Mouse (Mus musculus) frontal cortex, postnatal 14 days (tissue): ENCODE measurements around the gene Ccdc124.

ENCODE experiments used
- DNase-seq, 2 experiments: peaks; one replicate each; pipeline ENCODE4 v3.0.0; 2022; ENCODE audit warnings: low spot score in 2 of 2

Gene Ccdc124

DNA sequence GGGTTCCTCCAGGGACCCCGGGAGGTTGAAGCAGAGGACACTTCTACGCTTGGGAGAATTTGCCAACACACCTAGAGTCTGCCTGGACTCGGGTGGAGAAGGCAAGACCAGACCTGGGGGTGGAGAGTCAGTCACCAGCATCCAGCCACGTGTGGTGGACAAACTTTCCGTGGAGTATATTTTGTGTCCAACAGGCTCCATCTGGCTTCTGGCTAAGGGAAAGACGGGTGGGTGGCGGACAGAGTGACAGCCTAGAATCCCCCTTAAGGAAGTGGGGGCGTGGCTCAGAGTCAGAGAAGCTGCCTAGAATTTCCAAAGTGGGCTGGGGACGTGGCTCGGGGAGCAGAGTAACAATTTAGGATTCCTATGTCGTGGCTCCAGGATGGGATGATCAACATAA, 51.7 kb downstream of the Ccdc124 start:
- no peak for DNase-seq

DNA sequence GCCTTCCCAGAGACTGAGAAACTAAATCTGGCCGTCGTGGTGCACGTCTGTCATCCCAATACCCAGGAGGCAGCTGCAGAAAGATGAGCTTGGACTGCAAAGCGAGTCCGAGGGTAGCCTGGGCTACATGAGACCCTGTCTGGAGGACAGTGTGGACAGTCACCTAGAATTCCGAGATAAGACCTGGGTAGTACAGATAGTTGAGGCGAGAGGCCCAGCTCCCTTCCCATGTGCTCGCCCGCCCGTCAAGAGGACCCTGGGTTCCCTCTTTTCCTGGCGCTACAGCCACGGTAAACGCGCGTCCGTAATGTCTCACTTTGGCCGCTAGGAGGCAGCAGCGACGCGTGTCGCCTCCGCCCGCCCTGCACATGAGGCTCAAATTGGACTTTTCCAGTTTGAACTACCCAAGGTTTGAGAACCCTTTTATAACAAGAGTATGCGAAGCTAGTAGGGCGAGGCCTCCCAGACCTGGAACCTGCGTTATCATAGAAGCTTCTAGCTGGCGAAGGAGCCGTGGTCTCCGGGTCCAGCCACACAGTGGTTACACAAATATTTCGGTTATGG, 52.3 kb downstream of the Ccdc124 start:
- no peak for DNase-seq

DNA sequence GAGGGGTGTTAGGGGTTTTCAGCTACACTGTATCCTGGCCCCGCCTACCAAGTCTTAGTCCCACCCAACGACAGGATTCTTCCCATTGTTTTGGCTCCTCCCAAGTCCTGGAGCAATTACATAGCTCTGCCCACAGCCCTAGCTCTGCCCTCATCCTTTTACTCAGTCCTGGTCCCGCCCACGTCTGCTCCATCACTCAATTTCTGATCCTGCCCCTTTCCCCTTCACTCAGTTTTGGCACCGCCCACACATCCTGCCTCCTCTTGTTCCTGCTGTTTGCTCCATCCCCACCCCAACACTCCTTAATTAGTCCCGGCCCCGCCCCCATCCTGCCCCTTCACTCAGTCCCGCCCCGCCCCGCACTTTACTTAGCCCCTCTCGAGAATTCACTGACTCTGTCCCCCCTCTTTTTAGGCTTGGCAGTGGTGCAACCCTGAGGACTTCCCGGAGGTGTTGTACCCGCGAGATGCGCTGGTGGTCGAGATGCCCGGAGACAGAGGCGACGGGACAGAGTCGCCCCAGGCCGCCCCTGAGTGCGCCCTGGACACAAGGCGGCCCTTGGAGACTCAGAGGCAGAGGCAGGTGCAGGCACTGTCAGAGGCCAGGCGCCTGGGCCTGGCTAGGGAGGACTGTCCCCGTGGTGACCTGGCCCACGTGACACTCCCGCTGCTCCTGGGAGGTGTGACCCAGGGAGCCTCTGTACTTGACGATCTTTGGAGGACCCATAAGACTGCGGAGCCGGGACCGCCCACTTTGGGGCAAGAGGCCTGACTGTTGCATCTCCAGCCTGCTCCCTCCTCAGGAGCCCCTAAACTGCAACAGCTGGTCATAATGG, 53.4 kb downstream of the Ccdc124 start:
- no peak for DNase-seq
